Mouse (Mus musculus) intestine, embryonic 16.5 days (tissue): ENCODE measurements around the gene Gpcpd1. TPM values are rescaled to one million over a fixed set of nuclear protein-coding genes. Genes with fewer than 3 reads are reported as not detected.
A peak's percentile ranks its signal among the peaks of the same experiment; 100 is the strongest.
"Not testable (repeated sequence)": the region's sequence is repeated elsewhere in the genome, so short reads cannot be mapped to it uniquely, and the experiment has no call there.

ENCODE experiments used
- ATAC-seq: fragments of 200-750 bp; cut with Nextera tagmentation; 2 replicates; pipeline ENCODE4 v1.8.0; 2017; ENCODE audit warnings: moderate TSS enrichment, moderate library complexity
- H3K27ac ChIP-seq: fragments of 300-500 bp; sonication (generic); 2 replicates; pipeline ENCODE4 v1.5.1; 2014; ENCODE audit warnings: mild to moderate bottlenecking, low read length
- H3K27me3 ChIP-seq: fragments of 300-500 bp; sonication (generic); replicated peaks from 2 replicates; pipeline ENCODE4 v1.6.1; 2014; ENCODE audit warnings: low read length, control low read depth, mixed read lengths; ENCODE audit not compliant: control insufficient read depth, insufficient read depth
- H3K36me3 ChIP-seq: fragments of 300-500 bp; sonication (generic); 2 replicates; pipeline ENCODE4 v1.6.1; 2014; ENCODE audit warnings: low read length, control low read depth; ENCODE audit not compliant: control insufficient read depth, insufficient read depth
- H3K4me1 ChIP-seq: fragments of 300-500 bp; sonication (generic); 2 replicates; pipeline ENCODE4 v1.6.1; 2014; ENCODE audit warnings: low read length, control low read depth, mixed read lengths; ENCODE audit not compliant: control insufficient read depth, insufficient read depth
- H3K4me2 ChIP-seq: fragments of 300-500 bp; sonication (generic); 2 replicates; pipeline ENCODE4 v1.6.1; 2014; ENCODE audit warnings: low read depth, low read length, control low read depth
- H3K4me3 ChIP-seq: fragments of 300-500 bp; sonication (generic); 2 replicates; pipeline ENCODE4 v1.5.1; 2014; ENCODE audit warnings: mild to moderate bottlenecking, low read length
- H3K9ac ChIP-seq: fragments of 300-500 bp; sonication (generic); 2 replicates; pipeline ENCODE4 v1.6.1; 2014; ENCODE audit warnings: low read depth, low read length
- H3K9me3 ChIP-seq: fragments of 300-500 bp; sonication (generic); 2 replicates; pipeline ENCODE4 v1.6.1; 2016; ENCODE audit warnings: low read length, control low read depth; ENCODE audit not compliant: control insufficient read depth
- WGBS: fragments of 180-500 bp; shearing (Covaris S2); extraction: QIAGEN DNeasy Blood & Tissue Kit; methylation state at CpG from one replicate; pipeline ENCODE4 v1.1.7; 2014; 5-methylcytosine and 5-hydroxymethylcytosine counted together
- polyA plus RNA-seq: library from polyadenylated mRNA; unstranded; fragments of >200 nt; fragmentation: Nextera tagmentation; extraction: Ambion mirVana; gene quantifications from 2 replicates; pipeline ENCODE4 v1.2.1, GENCODE M21; 2015

Gene Gpcpd1
- polyA plus RNA-seq, 1 experiment from 2014 or later, result 20.0 TPM

GRCm38 (mm10) chr2:132592126-132592525, 4.6 kb upstream of the Gpcpd1 start:
- no peak overlapping the region for H3K9ac ChIP-seq
- H3K27me3 ChIP-seq, result no peaks in the 10 kb centered on the region
- 90% methylated on average over 3 of the region's 3 CpGs for WGBS
- H3K4me2 ChIP-seq, result no peak overlapping the region
- no peaks in the 10 kb centered on the region for H3K9me3 ChIP-seq
- no peak overlapping the region for H3K4me3 ChIP-seq
- no peak for ATAC-seq
- no peaks in the 10 kb centered on the region for H3K36me3 ChIP-seq
- H3K4me1 ChIP-seq, result no peaks in the 10 kb centered on the region
- H3K27ac ChIP-seq, result no peak overlapping the region

GRCm38 (mm10) chr2:132591579-132591978, 4.0 kb upstream of the Gpcpd1 start:
- H3K4me1 ChIP-seq, H3K36me3 ChIP-seq, H3K27me3 ChIP-seq, H3K4me2 ChIP-seq, H3K9me3 ChIP-seq, H3K27ac ChIP-seq, H3K9ac ChIP-seq, ATAC-seq, H3K4me3 ChIP-seq: not testable (repeated sequence)
- WGBS, result 85% methylated on average over 3 of the region's 3 CpGs

- no peaks in the 10 kb centered on the region for H3K9me3 ChIP-seq
- 58% methylated on average over 6 of the region's 6 CpGs for WGBS
- H3K4me3 ChIP-seq, result no peak overlapping the region
- no peak overlapping the region for H3K9ac ChIP-seq
- H3K4me1 ChIP-seq, result no peaks in the 10 kb centered on the region
- no peak overlapping the region for H3K4me2 ChIP-seq
- no peaks in the 10 kb centered on the region for H3K27me3 ChIP-seq
- no peak overlapping the region for H3K27ac ChIP-seq
- no peaks in the 10 kb centered on the region for H3K36me3 ChIP-seq
- ATAC-seq, result no peak
Observed at GRCm38 (mm10) chr2:132589906-132590538, 2.5 kb upstream of the Gpcpd1 start.

- no peak overlapping the region for H3K4me2 ChIP-seq
- no peaks in the 10 kb centered on the region for H3K9me3 ChIP-seq
- H3K4me1 ChIP-seq, result no peaks in the 10 kb centered on the region
- 47% methylated on average over 3 of the region's 3 CpGs for WGBS
- no peaks in the 10 kb centered on the region for H3K27me3 ChIP-seq
- no peaks in the 10 kb centered on the region for H3K36me3 ChIP-seq
- H3K9ac ChIP-seq, result no peak overlapping the region
- no peak overlapping the region for H3K27ac ChIP-seq
- no peak overlapping the region for H3K4me3 ChIP-seq
- ATAC-seq, result no peak
Observed at GRCm38 (mm10) chr2:132586006-132586405, 1.5 kb downstream of the Gpcpd1 start.

GRCm38 (mm10) chr2:132584191-132584590, 3.3 kb downstream of the Gpcpd1 start:
- H3K9me3 ChIP-seq, result no peaks in the 10 kb centered on the region
- 84% methylated on average over 1 of the region's 1 CpGs for WGBS
- no peaks in the 10 kb centered on the region for H3K4me1 ChIP-seq
- H3K27ac ChIP-seq, result no peak overlapping the region
- no peak overlapping the region for H3K4me3 ChIP-seq
- no peak overlapping the region for H3K4me2 ChIP-seq
- ATAC-seq, result no peak
- H3K27me3 ChIP-seq, result no peaks in the 10 kb centered on the region
- no peaks in the 10 kb centered on the region for H3K36me3 ChIP-seq
- no peak overlapping the region for H3K9ac ChIP-seq

- Histone ChIP-seq H3K4me2 (no peak overlapping the region), H3K27ac (no peak overlapping the region), H3K36me3 (no peaks in the 10 kb centered on the region), H3K4me1 (no peaks in the 10 kb centered on the region), H3K4me3 (no peak overlapping the region), H3K9ac (no peak overlapping the region), H3K27me3 (no peaks in the 10 kb centered on the region), H3K9me3 (no peaks in the 10 kb centered on the region)
- WGBS, result 65% methylated on average over 3 of the region's 3 CpGs
- no peak for ATAC-seq
Observed at GRCm38 (mm10) chr2:132583126-132583525, 4.4 kb downstream of the Gpcpd1 start.

- Histone ChIP-seq H3K36me3 (no peaks in the 10 kb centered on the region), H3K4me2 (no peak overlapping the region), H3K9ac (no peak overlapping the region), H3K27ac (no peak overlapping the region), H3K27me3 (no peaks in the 10 kb centered on the region), H3K9me3 (no peaks in the 10 kb centered on the region), H3K4me3 (no peak overlapping the region), H3K4me1 (no peaks in the 10 kb centered on the region)
- no peak for ATAC-seq
- 44% methylated on average over 4 of the region's 4 CpGs for WGBS
Observed at GRCm38 (mm10) chr2:132582227-132582626, 5.3 kb downstream of the Gpcpd1 start.

- Histone ChIP-seq H3K27me3 (no peaks in the 10 kb centered on the region), H3K36me3 (no peaks in the 10 kb centered on the region), H3K4me1 (peaks cover 10% of the 10 kb centered on the region), H3K4me2 (no peak overlapping the region), H3K9me3 (no peaks in the 10 kb centered on the region), H3K27ac (no peak overlapping the region), H3K9ac (no peak overlapping the region), H3K4me3 (no peak overlapping the region)
- WGBS, result 85% methylated on average over 3 of the region's 3 CpGs
- ATAC-seq, result no peak
Observed at GRCm38 (mm10) chr2:132579689-132580088, 7.8 kb downstream of the Gpcpd1 start.

- no peak overlapping the region for H3K4me2 ChIP-seq
- 93% methylated on average over 3 of the region's 3 CpGs for WGBS
- H3K4me3 ChIP-seq, result no peak overlapping the region
- H3K9ac ChIP-seq, result no peak overlapping the region
- no peak for ATAC-seq
- no peaks in the 10 kb centered on the region for H3K9me3 ChIP-seq
- H3K27me3 ChIP-seq, result no peaks in the 10 kb centered on the region
- H3K4me1 ChIP-seq, result peaks cover 10% of the 10 kb centered on the region
- H3K36me3 ChIP-seq, result no peaks in the 10 kb centered on the region
- no peak overlapping the region; the same call in 1 of the 2 replicates for H3K27ac ChIP-seq
Observed at GRCm38 (mm10) chr2:132578711-132579110, 8.8 kb downstream of the Gpcpd1 start.

- peak; percentile 99 for ATAC-seq
- Histone ChIP-seq H3K4me2 (peak overlapping the region; percentile 75), H3K27ac (peak overlapping the region; percentile 98), H3K4me3 (peak overlapping the region; percentile 84), H3K9me3 (no peaks in the 10 kb centered on the region), H3K9ac (peak overlapping the region; percentile 96), H3K36me3 (no peaks in the 10 kb centered on the region), H3K27me3 (no peaks in the 10 kb centered on the region), H3K4me1 (peaks cover 10% of the 10 kb centered on the region)
- whole genome bisulfite sequencing, result 2% methylated on average over 38 of the region's 38 CpGs
Observed at GRCm38 (mm10) chr2:132578059-132578458, 9.5 kb downstream of the Gpcpd1 start.
